Mouse (Mus musculus): ENCODE data around the gene Rps6kb2.
"Not testable (repeated sequence)": the region's sequence is repeated elsewhere in the genome, so short reads cannot be mapped to it uniquely, and the experiment has no call there.

Rps6kb2 gene

GRCm38 (mm10) chr19:4137913-4138312, 25.2 kb downstream of the Rps6kb2 start:
- DNase-seq, result no peak

DNA sequence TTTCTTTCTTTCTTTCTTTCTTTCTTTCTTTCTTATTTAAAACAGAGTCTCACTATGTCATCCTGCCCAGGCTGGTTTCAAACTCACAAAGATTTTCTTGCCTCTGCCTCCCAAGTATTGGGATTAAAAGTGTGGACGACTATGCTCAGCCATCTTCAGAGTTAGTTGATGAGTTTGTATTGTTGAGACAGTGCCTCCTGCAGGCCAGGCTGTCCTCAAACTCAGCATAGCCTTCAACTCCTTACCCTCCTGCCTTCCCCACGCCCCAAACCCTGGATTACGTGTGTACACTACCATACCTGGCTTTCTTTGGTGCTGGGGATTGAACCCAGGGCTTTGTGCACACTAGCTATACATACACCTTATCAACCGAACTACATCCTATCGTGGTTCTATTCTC, 26.7 kb downstream of the Rps6kb2 start:
- DNase-seq, result no peak

DNA sequence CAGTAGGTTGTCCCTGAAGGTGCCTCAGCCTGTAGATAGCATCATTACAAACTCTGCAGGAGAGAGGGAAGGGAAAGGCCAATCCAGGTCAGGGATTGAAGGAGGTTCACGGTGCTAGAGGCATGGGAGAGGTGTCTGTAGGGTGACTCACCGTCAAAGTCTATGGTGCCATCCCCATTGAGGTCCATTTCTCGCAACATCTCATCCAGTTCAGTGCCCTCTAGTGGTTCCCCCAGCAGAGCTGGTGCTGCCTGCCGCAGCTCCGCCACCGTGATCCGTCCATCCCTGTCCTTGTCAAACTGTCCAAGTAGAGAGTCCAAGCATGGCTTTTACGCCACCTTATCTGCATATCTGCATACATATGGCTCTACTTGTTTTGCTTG, 27.2 kb downstream of the Rps6kb2 start:
- DNase-seq, result peak in 1 of 2 experiments; percentile 29

GRCm38 (mm10) chr19:4135229-4135962, 27.8 kb downstream of the Rps6kb2 start:
- DNase-seq, result not testable (repeated sequence)

- peak in 1 of 2 experiments; percentile 27 for DNase-seq
Measured at GRCm38 (mm10) chr19:4134354-4134753, 28.8 kb downstream of the Rps6kb2 start.

DNA sequence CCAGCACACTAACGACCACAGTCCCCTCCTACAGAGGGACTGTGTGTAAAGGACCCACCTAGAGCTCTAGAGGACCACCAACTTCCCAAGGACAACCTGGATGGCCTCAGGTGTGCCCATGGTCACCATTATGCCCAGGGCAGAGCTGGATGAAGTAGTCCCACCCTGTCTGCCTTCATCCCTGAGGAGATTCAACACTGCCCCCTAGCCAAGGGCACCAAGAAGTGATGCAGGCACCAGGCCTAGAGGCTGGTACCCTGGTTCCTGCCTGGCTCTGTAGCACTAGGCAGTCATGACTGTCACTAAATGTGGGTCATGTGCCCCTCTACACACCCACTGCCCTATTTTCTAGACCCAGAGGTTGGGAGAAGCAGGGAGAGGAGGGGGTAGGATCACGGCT, 31.4 kb downstream of the Rps6kb2 start:
- DNase-seq, result peak in 1 of 2 experiments; percentile 21

DNA sequence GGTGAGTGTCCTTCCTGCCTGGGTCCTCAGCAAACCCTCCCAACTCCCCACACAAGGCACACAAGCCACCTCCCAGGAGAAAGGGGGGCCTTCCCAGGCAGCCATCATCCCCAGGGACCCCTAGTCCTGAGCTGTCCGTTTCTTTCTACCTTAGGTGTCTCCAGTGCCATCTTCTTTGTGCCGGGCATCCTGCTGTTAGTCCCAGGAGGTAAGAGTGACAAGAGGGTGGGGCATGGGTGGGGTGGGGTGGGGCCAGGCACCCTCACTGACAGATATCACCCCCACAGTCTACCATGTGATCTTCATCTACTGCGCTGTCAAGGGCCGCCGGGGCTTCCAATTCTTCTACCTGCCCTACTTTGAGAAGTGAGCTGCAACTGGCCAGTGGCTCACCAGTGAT, 32.1 kb downstream of the Rps6kb2 start:
- no peak for DNase-seq

- DNase-seq, result no peak
Measured at GRCm38 (mm10) chr19:4130106-4130505, 33.0 kb downstream of the Rps6kb2 start.

DNA sequence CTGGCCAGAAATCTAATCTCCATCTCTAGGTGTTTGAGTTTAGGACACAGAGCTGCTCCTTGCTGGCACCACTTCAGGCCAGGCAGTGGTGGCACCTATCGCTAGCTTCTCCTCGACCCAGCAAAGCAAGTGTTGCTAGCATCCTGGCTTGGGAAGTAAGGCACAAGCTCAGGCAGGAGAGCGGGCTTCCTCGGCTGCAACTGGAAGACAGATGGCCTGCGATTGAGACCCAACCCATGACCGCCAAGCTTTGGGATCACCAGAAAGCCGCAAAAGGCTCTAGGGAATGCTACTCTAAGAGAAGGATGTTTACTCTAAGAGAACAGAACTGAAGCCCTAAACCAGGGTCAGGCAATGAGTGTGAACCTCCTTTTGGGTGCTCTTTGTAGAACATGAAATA, 33.7 kb downstream of the Rps6kb2 start:
- peak in 1 of 2 experiments; percentile 22 for DNase-seq

DNA sequence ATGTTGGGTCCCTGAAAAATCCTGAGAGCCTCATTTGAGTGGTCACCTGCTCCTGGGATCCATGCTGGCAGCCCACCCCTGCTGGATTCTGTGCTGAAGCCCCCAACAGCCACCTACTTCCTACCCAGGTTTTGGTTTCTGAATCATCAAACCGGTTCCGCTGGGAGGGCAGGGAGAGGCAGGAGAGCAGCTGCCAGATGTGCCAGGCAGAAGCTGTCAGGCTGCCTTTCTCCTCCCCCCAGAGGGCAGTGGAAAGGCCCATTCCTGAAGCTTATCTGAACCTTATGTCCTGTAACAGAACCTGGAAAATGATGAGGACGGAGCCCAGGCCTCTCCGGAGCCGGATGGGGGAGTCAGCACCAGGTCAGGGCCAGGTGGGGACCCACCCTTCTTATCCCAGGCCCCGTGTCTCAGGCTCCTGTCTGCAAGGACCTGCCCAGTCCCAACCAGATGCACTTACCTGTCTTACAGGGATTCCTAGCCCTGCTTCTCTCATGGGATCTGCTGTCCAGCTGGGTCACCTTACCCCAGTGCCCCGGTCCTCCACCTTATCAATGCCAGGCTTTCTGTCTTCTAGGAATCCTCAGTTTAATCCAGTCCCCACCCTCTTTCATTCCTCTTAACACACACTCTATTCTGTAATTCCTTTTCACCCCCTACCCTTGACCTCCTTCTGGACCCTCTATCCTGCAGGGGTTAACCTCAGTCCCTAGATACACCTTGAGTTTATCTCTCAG, 36.2 kb downstream of the Rps6kb2 start:
- DNase-seq, result peak; percentile 36 to 45

DNA sequence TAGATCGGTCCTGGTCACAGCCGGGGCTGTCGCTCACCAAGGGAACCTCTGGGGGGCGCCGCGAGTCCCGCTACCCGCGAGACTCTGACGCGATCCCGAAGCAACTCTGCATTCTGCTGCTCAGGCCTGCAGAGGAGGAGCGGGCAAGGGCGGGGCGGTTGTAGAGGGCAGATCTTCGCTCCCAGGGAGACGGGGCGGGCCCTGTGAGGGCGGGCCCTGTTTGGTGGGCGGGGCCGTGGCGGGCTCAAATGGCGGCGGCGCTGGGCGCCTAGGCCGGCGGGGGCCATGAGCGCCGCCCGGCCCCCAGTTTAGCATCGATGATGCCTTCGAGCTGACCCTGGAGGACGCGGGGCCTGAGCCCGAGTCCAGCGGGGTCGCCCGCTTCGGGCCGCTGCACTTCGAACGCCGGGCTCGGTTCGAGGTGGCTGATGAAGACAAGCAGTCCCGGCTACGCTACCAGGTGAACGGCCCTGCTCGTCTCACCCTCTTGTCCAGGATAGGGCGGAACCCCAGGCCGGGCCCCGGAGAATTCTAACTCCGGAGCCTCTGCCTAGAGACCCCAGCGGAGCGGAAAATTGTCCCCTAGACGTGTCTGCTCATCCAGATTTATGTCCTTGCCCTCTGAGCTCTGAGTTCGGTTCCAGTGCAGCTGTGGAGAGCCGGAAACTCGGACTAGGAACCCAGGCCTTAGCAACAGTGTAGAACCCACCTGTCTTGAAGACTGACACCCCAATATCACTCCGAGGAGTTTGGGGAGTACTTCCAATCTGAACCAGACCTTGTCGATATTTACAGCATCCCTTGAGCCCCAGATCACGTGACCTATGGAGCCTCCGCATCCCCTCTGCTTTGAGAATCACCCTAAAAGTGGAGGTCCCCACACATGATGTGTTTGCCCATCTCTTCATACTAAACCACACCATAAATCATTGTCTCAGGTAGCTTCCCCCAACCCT, 37.1 kb downstream of the Rps6kb2 start, which contains the start of gene Aip:
Gene Aip (minus strand): TSS at position 118 of the 956 bp plus-strand sequence.
- DNase-seq, result peak; percentile 98 to 99

GRCm38 (mm10) chr19:4125268-4125667, 37.9 kb downstream of the Rps6kb2 start:
- not testable (repeated sequence) for DNase-seq

- DNase-seq, result no peak
Measured at GRCm38 (mm10) chr19:4124432-4124831, 38.7 kb downstream of the Rps6kb2 start.

DNA sequence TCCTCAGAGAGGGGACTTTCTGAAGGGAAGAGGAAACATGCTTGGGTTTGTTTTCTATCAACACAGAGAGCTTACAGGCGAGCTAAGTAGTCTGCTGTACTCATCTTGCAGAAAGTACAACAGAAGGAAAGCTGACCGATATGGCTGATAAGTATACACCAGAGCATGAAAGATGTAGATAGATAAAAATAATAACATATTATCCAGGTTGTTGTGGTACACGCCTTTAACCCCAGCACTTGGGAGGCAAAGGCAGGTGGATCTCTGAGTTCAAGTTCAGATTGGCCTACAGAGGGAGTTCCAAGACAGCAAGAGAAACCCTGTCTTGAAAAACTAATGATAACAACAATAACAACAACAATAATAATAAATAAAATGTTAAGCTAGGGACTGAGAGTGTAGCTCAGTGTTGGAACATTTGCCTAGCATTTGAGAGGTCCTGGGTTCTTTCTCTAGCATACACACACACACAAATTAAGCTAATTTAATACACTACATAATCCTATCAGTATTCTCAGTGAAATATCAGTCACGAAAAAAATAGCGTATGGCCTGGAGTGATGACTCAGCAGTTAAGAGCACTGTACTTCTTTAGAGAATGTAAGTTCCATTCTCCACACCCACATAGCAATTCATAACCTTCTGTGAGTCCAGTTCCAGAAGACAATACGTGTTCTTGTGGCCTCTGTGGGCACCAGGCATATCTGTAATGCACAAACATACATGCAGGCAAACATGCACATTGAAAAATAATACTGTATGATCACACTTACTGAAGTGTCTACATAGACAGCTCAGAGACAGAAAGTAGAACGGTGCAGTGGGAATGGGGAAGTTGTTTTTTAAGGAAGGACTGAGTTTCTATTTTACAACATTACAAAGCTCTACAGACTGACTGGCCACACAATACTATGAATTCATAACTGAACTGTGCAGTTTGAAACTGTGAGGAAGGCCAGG, 40.5 kb downstream of the Rps6kb2 start:
- no peak for DNase-seq

GRCm38 (mm10) chr19:4121896-4122295, 41.3 kb downstream of the Rps6kb2 start:
- not testable (repeated sequence) for DNase-seq

DNA sequence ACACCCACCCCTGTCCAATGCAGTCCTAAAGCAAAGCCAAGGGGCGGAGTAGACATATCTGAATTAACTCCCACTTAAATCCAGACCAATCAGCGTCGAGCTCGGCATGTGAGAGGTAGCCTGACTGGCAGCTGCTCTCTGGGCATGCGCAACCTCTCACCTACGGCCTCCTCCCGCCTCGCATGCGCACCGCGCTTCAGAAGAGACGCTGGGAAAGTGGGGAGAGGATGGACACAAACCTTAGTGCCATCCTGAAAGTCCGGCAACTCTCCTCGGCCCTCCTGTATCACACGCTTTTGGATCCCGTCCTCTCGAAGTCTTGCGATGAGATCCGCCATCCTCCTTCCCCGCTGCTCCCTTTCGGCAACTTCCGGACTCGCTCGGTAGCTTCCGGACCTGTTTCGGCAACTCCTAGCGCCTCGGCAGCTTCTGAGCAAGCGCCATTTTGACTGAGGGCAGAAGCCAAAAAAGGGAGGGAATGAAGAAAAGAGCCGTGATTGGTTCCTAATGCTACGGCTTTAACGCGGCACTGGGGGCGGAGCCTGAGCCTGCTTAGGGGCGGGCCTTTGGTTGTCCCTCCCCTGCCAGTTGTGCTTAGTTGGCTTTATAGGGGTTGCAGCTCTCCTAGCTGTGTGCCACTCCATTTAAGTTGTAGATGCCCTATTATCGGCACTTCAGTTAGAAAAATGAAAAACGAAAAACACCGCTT, 41.9 kb downstream of the Rps6kb2 start:
- DNase-seq, result peak; percentile 99

GRCm38 (mm10) chr19:4120496-4120895, 42.7 kb downstream of the Rps6kb2 start:
- DNase-seq, result no peak

DNA sequence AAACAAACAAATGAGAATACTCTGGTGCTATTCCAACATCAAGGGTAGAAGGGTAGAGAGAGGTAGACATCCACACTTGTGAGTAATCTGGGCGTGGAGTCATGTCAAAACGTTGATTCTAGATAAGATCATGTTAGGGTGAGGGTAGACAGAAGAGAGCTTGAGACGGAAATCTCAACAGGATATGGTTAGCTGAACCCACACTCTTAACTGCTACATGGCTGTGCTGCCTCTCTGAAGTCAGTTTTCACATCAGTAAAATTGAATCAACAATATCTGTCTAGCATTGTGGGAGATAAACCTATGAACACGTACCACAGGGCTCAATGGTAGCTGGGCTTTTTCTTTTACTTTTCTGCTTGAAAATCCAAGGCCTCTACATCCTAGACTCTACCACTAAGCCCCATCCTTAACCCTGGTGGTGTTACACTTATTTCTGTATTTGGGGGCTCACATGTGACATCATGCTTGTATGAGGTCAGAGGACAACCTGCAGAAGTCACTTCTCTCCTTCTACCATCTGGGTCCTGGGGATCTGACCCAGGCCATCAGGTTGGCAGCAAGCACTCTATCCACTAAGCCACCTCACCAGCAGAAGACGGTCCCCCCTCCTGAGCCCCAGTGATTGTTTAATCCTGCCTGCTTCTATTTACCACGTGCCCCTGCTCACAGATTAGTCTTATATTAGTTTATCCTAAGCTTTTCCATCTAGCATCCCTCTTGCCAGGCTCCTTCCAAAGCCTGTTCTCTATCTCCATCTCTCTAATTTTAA, 43.3 kb downstream of the Rps6kb2 start:
- no peak for DNase-seq

DNA sequence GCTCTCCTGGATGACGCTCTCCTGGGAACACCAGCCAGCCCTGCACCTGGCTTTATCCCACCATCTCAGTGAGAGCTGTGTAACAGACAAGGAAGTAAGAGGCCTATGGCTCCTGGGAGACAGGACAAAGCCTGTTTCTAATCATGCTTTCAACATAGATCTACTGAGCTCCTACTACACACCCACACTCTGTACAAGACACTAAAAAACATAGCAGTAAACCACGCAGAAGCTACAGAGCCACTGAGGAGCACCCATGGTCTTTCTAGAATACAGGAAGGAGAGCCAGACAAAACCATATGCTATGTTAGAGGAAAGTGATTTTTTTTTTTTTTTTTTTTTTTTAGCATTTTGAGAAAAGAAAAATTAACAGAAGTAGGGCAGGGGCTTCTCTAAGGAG, 44.8 kb downstream of the Rps6kb2 start:
- DNase-seq, result no peak

GRCm38 (mm10) chr19:4117006-4117405, 46.1 kb downstream of the Rps6kb2 start:
- no peak for DNase-seq

Measured in cerebellum, postnatal 25 days (tissue).